Mouse (Mus musculus) adrenal gland, postnatal 14 days (tissue): Measurements from ENCODE around the gene Olfr1183. TPM values are rescaled to one million over a fixed set of nuclear protein-coding genes. Genes with fewer than 3 reads are reported as not detected.
"Not testable (repeated sequence)": the region's sequence is repeated elsewhere in the genome, so short reads cannot be mapped to it uniquely, and the experiment has no call there.

ENCODE experiments used
- DNase-seq: peaks from one replicate; pipeline ENCODE4 v3.0.0; 2021; ENCODE audit warnings: mixed read lengths
- long read RNA-seq, 2 experiments: library from polyadenylated mRNA; stranded (forward); transcript quantifications; one replicate each; pipeline ENCODE4 v2.0.0; 2021
- total RNA-seq: library from RNA; stranded (reverse); gene quantifications from 2 replicates; pipeline ENCODE4 v1.2.3, GENCODE M21; 2021

Olfr1183 gene
- not detected in 2 replicates for total RNA-seq
- long read RNA-seq, experiment 1: 0 reads
- long read RNA-seq, experiment 2: 0 reads

DNA sequence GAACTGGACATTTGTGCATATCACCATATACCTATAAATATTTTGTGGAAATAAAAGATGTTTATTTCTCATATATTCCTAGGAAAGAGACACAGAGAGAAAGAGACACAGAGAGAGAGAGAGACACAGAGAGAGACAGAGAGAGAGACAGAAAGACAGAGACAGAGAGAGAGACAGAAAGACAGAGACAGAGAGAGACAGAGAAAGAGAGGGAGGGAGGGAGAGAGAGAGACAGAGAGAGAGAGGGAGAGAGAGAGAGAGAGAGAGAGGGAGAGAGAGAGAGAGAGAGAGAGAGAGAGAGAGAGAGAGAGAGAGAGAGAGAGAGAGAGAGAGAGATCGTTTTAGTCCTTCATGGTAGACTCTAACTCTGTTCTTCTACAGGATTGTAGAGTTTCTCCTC lies at the start of gene Olfr1183:
Olfr1183 (plus strand) TSS at position 301 of the 400 bp plus-strand sequence.
- not testable (repeated sequence) for DNase-seq

DNA sequence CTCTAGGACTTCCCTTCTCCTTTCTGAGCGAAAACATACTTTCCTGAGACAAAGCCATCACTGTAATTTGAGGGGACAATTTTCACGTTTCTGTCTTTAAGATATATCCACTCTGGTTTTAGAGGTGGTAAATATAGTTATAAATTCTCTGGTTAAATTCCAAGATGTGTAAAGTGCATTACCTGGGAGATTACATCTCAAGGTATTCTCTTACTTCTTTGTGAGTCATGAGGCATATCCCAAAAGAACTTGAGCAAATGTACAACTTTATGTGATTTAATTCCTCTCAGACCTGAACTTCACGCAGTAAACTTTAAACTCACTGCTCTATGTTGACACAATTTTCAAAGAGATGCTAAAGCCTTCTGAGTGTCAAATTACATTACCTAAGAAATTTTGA lies 48.3 kb upstream of the Olfr1183 start, which contains the start of gene Olfr1179:
Olfr1179 (minus strand) TSS at position 101 of the 400 bp plus-strand sequence.
- no peak for DNase-seq

DNA sequence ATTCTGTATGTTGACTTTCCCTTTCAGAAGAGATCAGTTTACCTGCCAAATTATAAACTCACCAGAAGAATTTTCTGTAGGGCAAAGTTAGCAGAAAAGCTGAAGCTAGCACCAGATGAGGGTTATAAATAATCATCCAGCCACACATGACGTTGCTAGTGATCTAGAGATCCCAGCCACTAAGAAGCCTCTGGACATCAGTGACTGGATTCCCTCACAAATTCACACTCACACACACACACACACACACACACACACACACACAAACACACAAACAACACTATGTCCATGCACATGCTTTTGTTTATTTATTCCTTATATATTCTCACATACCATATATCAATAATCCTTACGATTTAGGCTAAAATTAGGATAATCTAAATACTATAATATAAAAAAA lies 35.6 kb upstream of the Olfr1183 start, which contains the start of gene Olfr1180:
Olfr1180 (minus strand) TSS at position 101 of the 400 bp plus-strand sequence.
- DNase-seq: no peak

DNA sequence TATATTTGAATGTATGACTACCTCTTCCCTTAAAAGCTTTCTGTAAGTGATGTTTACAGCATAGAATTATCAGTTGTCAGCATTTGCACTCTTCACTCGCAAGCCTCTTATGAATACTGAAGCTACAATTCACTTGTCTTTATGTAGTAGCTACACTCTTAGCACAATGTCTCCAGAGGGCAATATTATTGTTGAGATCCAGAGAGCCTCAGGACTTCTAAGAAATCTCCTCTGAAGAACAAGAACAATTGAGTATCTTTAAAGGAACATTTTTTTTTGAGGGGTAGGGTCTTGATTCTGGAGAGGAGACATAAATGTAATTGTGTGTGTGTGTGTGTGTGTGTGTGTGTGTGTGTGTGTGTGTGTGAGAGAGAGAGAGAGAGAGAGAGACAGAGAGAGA lies 28.6 kb upstream of the Olfr1183 start, which contains the start of gene Olfr1181:
Olfr1181 (minus strand) TSS at position 101 of the 400 bp plus-strand sequence.
- no peak for DNase-seq

DNA sequence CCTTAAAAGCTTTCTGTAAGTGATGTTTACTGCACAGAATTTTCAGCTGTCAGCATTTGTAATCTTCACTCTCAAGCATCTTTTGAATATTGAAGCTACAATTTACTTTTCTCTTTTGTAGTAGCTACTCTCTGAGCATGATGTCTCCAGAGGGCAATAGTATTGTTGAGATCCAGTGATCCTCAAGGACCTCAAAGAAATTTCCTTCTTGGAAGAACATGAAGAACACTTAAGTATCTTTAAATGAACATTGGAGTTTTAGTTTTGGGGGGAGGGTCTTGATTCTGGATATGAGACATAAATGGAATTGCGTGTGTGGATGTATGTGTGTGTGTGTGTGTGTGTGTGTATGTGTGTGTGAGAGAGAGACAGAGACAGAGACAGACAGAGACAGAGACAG lies 5.6 kb upstream of the Olfr1183 start, which contains the start of gene Gm13757:
Gm13757 (minus strand) TSS at position 101 of the 400 bp plus-strand sequence.
- no peak for DNase-seq

DNA sequence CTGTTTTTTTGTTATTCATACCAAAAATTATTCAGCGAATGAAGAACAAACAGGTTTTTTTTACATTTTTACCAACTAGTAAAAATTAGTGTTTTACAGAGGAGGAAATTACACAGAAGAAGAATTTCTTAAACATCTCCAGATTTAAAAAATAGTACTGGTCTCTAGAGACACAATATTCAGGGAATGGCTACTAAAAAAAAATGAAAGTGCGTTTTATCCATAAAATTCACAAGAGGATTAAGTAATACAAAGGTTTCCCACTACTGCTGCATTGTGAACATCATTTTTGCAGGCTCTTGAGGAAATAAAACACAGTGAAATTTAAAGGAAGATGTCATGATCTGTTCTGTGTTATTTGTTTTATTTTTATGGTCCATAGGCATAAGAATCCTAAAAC lies 28.6 kb downstream of the Olfr1183 start, which contains the start of gene Olfr1184:
Olfr1184 (plus strand) TSS at position 301 of the 400 bp plus-strand sequence.
- no peak for DNase-seq

DNA sequence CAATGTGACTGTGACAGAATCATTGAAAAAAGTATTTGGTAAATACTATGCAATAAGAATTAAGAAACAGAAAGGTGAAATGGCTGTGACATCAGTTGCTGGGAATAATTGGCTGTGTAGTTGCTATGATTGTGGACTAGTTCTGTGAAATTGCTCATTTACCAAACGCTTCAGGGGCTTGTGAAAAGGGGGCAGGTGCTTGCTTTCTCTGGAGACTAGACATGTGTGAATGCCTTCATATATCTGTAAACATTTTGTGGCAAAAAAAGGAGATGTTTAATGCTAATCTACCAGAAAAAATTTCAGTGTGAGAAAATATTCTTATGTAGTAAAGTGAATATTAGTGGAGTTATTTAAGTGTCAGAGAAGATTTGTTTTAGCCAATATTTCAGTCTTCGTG lies 38.4 kb downstream of the Olfr1183 start, which contains the start of gene Olfr1185-ps1:
Olfr1185-ps1 (plus strand) TSS at position 301 of the 400 bp plus-strand sequence.
- no peak for DNase-seq

DNA sequence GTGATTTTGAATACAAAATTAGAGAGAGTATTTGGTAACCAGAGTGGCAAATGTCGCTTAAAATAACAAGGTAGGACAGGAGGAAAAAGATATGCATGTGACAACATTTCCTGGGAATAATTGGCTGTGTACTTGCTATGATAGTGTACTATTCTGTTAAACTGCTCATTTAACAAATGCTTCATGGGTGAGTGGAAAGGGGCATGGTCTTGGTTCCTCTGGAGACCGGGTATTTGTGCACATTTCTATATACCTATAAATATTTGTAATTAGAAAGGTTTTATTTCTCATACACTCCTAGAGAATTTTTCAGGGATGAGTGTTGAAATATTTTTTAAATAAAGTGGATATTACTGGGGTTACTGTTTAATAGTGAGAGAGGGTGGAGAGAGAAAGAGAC lies 63.6 kb downstream of the Olfr1183 start, which contains the start of gene Olfr1186:
Olfr1186 (plus strand) TSS at position 301 of the 400 bp plus-strand sequence.
- no peak for DNase-seq

Other genes with a start within 250 kb of the Olfr1183 start
- gene Olfr1170, start 226.5 kb upstream of the Olfr1183 start, total RNA-seq: not detected in 2 replicates
- not detected in 2 replicates for gene Olfr1173, start 175.0 kb upstream of the Olfr1183 start, total RNA-seq
- not detected in 2 replicates for gene Olfr1174-ps, start 139.7 kb upstream of the Olfr1183 start, total RNA-seq
- not detected in 2 replicates for gene Olfr1175-ps, start 127.7 kb upstream of the Olfr1183 start, total RNA-seq
- not detected in 2 replicates for gene Olfr1176, start 118.1 kb upstream of the Olfr1183 start, total RNA-seq
- not detected in 2 replicates for gene Olfr1177-ps, start 108.4 kb upstream of the Olfr1183 start, total RNA-seq
- not detected in 2 replicates for gene Olfr1178, start 67.8 kb upstream of the Olfr1183 start, total RNA-seq
- gene Olfr1179, start 48.4 kb upstream of the Olfr1183 start, total RNA-seq: not detected in 2 replicates
- not detected in 2 replicates for gene Olfr1180, start 35.7 kb upstream of the Olfr1183 start, total RNA-seq
- gene Olfr1181, start 28.7 kb upstream of the Olfr1183 start, total RNA-seq: not detected in 2 replicates
- gene Gm13757, start 5.7 kb upstream of the Olfr1183 start, total RNA-seq: not detected in 2 replicates
- not detected in 2 replicates for gene Olfr1184, start 28.7 kb downstream of the Olfr1183 start, total RNA-seq
- gene Olfr1185-ps1, start 38.5 kb downstream of the Olfr1183 start, total RNA-seq: not detected in 2 replicates
- not detected in 2 replicates for gene Olfr1186, start 63.7 kb downstream of the Olfr1183 start, total RNA-seq
- gene Olfr1188, start 102.1 kb downstream of the Olfr1183 start, total RNA-seq: not detected in 2 replicates
- not detected in 2 replicates for gene Olfr1189, start 131.6 kb downstream of the Olfr1183 start, total RNA-seq
- gene Olfr1191-ps1, start 185.7 kb downstream of the Olfr1183 start, total RNA-seq: not detected in 2 replicates
- gene Olfr1192-ps1, start 193.6 kb downstream of the Olfr1183 start, total RNA-seq: not detected in 2 replicates
- not detected in 2 replicates for gene Olfr1193, start 220.8 kb downstream of the Olfr1183 start, total RNA-seq
- gene Olfr1195, start 234.3 kb downstream of the Olfr1183 start, total RNA-seq: not detected in 2 replicates
- gene Olfr1196, start 249.7 kb downstream of the Olfr1183 start, total RNA-seq: not detected in 2 replicates